Mouse (Mus musculus) cerebellum, adult 2 months (tissue): ENCODE data around the gene Fgfrl1.

Source experiments
- CTCF ChIP-seq: fragments of 200-500 bp; IDR thresholded peaks from 2 replicates; pipeline ENCODE4 v1.5.1; 2011; ENCODE audit warnings: low read depth, mild to moderate bottlenecking, control low read depth, low read length, moderate library complexity, borderline replicate concordance; ENCODE audit not compliant: insufficient read depth
- POLR2A ChIP-seq: fragments of 200-500 bp; IDR thresholded peaks from 2 replicates; pipeline ENCODE4 v1.6.1; 2011; ENCODE audit warnings: low read length, control low read depth, borderline replicate concordance; ENCODE audit not compliant: insufficient read depth

- peak; percentile 66 for TF ChIP-seq CTCF
- no peak for TF ChIP-seq POLR2A
Observed at GRCm38 (mm10) chr5:108645651-108646342, 46.4 kb upstream of the Fgfrl1 start.
